Mouse (Mus musculus) brain, embryonic 14.5 days (tissue): ENCODE measurements at regions not wholly inside any gene's neighbourhood (a gene's known extent, or its start where the extent isn't known, plus 50 kb on each side); places are given as distances from the start of the nearest gene placed in this dataset.

Experiments used
- DNase-seq: peaks from one replicate; pipeline ENCODE4 v3.0.0-alpha.2; 2011; ENCODE audit warnings: low read depth
- CTCF ChIP-seq: fragments of 200-500 bp; IDR thresholded peaks from 2 replicates; pipeline ENCODE4 v1.5.1; 2012; ENCODE audit warnings: inconsistent platforms, mild to moderate bottlenecking, moderate library complexity, borderline replicate concordance; ENCODE audit not compliant: insufficient read depth, insufficient read length; ENCODE audit errors: extremely low read depth
- POLR2A ChIP-seq: fragments of 200-500 bp; IDR thresholded peaks from 2 replicates; pipeline ENCODE4 v1.6.1; 2012; ENCODE audit warnings: mild to moderate bottlenecking, inconsistent platforms, borderline replicate concordance; ENCODE audit not compliant: poor library complexity, insufficient read depth, insufficient read length, severe bottlenecking; ENCODE audit errors: extremely low read depth

DNA sequence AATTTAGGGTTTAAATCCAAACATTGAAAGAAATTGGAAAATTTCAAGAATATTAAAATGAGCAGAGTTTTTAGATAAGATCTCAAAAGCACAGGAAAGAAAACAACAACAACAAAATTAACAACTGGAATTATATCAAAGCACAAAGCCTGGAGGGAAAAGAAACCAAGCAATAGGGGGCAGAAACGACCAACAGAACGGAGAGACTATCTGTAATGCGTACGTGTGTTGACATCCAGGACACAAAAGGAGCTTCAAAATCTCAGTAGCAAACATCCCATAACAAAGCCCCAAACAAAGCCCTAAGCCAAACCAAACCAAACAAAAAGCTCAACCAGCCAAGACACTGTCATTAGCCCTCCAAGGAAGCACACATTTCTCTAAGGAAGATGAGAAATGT, 237.5 kb upstream of the P2ry1 start:
- DNase-seq = no peak
- TF ChIP-seq CTCF (no peak), POLR2A (no peak)

DNA sequence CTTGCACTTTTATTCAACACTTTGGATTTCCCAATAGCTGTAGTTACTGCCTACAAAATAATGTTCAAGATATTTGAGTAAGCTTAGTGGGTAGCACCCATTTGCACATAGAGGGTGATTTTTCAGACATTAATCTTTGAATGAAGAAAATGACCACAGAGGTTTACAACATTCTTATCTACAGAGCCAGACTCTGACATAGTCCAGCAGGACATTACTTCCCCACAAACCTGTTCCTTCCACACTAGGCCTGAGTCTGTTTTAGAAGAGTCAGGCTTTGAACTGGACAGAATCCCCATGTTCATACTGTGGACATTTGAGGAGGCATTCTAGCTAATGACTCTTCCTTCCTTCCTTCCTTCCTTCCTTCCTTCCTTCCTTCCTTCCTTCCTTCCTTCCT, 233.6 kb upstream of the P2ry1 start:
- TF ChIP-seq POLR2A (no peak), CTCF (no peak)
- DNase-seq = no peak

DNA sequence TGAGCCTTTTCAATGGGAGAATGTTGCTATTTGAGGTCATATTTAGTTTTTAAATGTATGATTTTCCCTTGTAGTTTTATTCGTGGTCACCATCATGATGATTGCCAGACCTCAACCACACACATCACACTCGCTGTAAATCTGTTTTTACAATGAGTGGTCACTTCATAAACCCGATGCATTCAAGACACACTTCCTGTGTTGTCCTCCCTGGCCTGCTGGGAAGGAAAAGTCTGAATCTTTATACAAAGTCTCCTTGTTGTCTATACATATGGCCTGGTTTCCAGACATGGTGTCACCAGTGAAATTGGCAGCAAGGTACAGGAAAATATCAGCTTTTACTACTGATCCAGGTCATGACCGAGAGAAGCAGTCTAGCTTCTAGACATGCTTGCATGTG, 230.7 kb upstream of the P2ry1 start:
- no peak for TF ChIP-seq POLR2A
- TF ChIP-seq CTCF = no peak

DNA sequence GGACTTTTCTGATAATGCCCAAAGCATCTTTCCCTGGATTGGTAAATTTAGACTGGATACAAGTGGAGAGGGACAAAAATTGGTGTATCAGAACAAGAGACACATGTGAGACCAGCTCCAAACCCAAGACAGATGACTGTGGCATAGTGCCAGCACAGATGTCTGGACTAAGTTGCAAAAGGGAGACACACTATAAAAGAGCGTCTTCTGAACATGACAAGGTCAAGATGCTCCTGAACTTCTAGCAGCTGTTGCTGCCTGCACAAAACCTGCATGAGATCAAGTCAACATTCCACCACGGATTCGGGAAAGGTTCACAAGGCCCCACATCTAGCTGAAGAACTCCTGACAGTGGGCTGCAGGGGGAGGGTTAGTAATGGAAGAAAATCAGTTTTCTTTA, 229.2 kb upstream of the P2ry1 start:
- DNase-seq = peak; percentile 12
- TF ChIP-seq POLR2A = no peak
- TF ChIP-seq CTCF = no peak

More for the DNA sequence above, 230.7 kb upstream of the P2ry1 start:
- DNase-seq = no peak

DNA sequence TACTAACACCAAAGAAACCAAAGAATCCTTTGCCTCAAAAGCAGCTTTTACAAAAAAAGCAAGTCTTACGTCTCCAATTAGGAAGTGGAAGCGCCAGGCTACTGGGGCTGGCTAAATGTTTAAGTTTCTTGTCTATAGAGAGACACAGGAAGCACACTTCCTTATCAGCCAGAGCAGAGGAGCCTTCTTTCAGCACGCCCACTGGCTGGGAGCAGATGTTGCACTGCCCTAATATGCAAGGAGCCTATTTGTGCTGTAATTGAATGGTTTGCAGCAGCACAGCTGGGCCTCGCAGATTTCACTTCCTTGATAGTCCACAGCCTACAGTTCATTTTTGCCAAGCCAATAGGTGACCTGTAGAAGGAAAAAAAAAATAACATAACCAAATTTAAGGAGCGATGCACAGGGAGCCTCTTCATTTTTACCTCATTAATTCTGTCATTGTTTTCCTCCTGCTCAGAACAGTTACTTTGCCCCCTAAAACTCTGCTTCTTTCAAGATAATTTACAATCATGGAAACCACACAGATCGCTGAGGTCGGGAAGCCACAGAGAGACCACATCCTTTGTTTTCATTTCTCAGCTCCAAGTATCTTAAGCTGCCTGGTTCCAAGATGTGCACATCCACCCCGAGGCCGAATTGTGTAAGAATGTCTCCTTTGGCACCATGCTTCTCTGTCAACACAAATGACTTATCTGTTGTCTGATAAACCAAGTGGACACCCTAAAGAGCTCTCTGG, 217.3 kb upstream of the P2ry1 start:
- TF ChIP-seq POLR2A (no peak), CTCF (no peak)
- DNase-seq = peak; percentile 56

DNA sequence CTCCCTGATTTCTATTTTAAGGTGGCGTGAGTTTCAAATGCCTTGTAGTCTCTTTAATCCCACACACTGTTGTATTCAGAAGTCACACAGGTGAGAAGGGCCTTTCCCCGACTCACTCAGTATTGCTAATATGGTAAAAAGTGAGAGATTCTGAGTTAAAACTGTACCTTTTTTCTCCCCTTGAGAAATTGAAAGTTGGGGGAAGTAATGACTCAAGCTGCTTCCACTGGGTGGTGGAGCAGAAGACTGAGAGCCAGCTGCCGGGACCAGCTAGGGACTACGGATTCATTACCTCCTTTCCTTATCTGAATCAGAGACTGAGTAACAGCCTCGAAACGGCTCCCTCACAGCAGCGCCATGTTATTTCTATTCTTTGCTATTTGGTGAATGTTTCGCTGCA, 214.6 kb upstream of the P2ry1 start:
- no peak for DNase-seq
- TF ChIP-seq POLR2A = no peak
- no peak for TF ChIP-seq CTCF

DNA sequence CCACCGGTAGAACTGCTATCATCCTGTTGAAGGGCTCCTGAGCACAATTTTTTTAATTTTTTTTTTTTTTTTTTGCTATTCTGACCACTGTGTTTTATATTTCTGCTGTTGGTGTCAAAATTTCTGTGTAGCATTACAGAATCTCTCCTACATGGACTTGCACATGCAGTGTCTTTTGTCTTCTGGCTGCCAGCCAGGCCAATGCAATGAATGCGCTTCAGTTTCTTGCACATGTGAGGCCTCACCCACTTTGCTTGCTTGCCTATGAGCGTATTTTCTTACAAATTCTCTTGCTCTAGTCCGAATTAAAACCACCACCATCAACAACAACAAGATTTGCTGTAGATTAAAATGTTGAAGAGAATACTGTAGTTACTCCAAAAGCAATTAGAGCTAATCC, 213.2 kb upstream of the P2ry1 start:
- DNase-seq = peak; percentile 42
- TF ChIP-seq CTCF (no peak), POLR2A (no peak)

DNA sequence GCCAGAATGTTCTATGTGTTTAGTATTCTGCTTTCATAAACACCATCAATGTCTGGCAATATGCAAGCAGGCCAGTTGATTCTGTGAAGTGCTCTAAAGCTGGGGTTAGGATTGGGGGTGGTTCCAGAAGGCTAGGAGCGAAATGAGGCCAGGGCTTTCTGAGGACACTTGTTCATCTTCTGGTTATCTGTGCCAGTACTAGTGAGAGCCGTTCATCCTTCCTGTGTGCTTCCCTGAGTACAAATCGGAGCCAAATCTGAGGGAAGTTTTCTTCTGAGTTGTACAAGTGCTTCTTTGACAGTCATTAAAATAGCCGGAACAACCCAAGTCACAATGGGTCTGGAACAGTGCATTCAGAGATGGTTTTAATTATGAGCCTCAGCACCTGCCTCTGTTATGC, 210.4 kb upstream of the P2ry1 start:
- no peak for TF ChIP-seq CTCF
- no peak for TF ChIP-seq POLR2A
- DNase-seq = peak; percentile 19

DNA sequence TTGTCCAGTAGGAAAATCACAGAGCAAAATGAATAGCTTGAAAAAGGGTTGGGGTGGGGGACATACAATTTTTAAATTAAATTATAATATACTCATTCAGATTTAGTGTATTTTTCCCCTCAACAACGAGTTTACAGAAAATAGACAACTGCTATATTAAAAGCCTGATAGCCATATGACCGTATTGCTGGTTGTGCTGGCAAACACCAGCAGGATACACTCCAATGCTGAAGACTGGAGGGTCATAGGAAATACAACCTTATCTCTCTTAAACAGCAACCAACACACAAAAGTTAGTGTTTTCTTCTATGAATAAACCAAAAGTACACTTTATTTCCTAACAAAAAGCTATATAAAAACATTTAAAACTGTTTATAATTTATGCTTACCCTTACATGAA, 206.4 kb upstream of the P2ry1 start:
- TF ChIP-seq CTCF = no peak
- no peak for TF ChIP-seq POLR2A
- DNase-seq = no peak

DNA sequence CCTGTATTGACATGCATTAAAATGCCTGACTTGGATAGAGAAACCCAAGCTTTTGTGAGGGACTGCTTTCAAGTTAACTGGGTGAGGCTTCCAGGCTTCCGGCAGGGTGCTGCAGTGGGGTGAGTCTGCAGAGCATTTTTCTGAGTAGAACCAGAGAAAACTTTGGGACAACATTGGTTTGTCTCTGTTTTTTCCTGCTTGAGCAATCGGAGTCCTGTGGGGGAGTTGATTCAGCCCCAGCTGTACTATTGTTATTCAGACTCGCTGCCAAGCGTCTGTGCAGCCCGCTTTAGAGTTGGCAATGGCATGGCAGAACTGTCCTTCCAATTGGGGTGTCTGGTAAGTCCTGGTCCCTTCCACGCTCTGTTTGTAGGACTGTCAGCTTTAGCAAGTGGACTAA, 204.8 kb upstream of the P2ry1 start:
- TF ChIP-seq CTCF (no peak), POLR2A (no peak)
- peak; percentile 22 for DNase-seq

DNA sequence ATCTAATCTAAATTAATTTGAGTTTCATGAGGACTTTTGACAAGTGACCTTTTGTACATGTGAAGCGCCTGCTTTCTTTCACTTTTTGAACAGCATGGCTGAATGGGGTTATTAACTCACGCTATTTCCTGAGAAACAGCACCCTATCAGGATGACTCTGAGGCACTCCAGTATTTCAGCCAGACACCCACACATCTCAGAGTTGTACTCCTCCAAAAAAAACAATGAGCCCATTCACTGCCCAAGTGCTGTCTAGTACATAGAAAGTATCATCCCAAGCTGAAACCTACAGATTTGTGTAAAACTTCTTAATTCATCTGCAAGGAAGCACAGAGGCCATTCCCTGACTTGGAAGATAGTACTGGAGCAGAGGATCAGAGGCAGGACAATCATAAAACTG, 204.1 kb upstream of the P2ry1 start:
- DNase-seq = no peak
- TF ChIP-seq CTCF (no peak), POLR2A (no peak)

DNA sequence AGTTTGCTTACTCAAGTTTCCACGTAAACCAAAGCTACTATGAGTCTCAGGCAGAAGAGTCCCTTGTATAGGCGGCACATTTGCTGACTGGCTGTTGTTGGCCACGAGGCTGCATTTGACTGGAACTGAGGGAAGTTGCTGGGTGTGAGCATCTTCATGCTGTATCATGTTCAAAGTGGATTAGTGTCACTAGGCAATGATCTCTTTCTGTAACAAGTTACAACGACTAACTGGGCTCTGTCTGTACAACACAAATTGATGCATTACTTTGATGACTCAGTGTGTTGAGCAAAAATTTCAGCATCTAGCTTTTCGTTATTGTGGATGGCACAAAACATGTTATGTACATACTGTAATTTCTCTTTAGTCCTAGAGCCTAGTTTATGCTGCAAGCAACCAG, 203.7 kb upstream of the P2ry1 start:
- no peak for TF ChIP-seq CTCF
- no peak for TF ChIP-seq POLR2A
- DNase-seq = no peak

DNA sequence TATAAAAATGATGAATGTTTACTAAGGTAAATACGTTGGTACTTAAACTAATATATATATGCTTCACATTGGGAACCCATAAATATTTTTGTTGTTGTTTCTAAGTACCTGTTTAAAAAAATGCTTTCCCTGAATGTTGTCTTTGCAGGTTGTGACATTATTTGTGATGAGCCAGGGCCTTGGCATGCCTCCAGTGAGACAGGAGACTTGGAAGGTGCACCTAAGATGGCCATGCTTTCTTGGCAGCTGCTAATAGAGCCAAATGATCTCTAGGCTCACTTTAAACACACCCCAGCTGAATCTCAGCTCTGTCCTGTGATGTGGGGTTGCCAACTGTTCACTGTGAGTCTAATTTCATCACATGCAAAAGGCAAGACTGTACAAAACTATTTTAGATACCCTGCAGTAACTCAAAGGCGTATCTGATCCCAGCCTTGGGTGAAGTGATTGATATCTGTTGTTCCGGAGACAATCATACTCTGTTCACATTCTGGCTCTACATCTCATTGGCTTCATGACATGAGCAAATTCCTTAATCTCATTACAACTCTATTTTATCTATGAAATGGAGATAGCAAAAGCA, 197.8 kb upstream of the P2ry1 start:
- TF ChIP-seq POLR2A = no peak
- TF ChIP-seq CTCF = no peak

More for the DNA sequence above, 197.8 kb upstream of the P2ry1 start:
- no peak for DNase-seq
